Mouse (Mus musculus) heart, embryonic 12.5 days (tissue): ENCODE measurements around the gene Zbtb14. TPM values are rescaled to one million over a fixed set of nuclear protein-coding genes. Genes with fewer than 3 reads are reported as not detected.
A peak's percentile ranks its signal among the peaks of the same experiment; 100 is the strongest.

ENCODE experiments used
- ATAC-seq: fragments of 200-750 bp; cut with Nextera tagmentation; 2 replicates; pipeline ENCODE4 v1.8.0; 2017; ENCODE audit warnings: moderate TSS enrichment, moderate library complexity; ENCODE audit not compliant: insufficient number of reproducible peaks, low FRiP score
- H3K27ac ChIP-seq: fragments of 300-500 bp; sonication (generic); 2 replicates; pipeline ENCODE4 v1.5.1; 2016; ENCODE audit warnings: mild to moderate bottlenecking, moderate library complexity; ENCODE audit not compliant: poor library complexity, severe bottlenecking
- H3K27me3 ChIP-seq: fragments of 300-500 bp; sonication (generic); replicated peaks from 2 replicates; pipeline ENCODE4 v1.6.1; 2016; ENCODE audit warnings: mild to moderate bottlenecking, moderate library complexity
- H3K36me3 ChIP-seq: fragments of 300-500 bp; sonication (generic); 2 replicates; pipeline ENCODE4 v1.6.1; 2016; ENCODE audit warnings: mild to moderate bottlenecking, moderate library complexity
- H3K4me1 ChIP-seq: fragments of 300-500 bp; sonication (generic); replicated peaks from 2 replicates; pipeline ENCODE4 v1.6.1; 2016; ENCODE audit warnings: mild to moderate bottlenecking
- H3K4me2 ChIP-seq: fragments of 300-500 bp; sonication (generic); 2 replicates; pipeline ENCODE4 v1.6.1; 2016; ENCODE audit warnings: mild to moderate bottlenecking, moderate library complexity
- H3K4me3 ChIP-seq: fragments of 300-500 bp; sonication (generic); 2 replicates; pipeline ENCODE4 v1.5.1; 2016; ENCODE audit warnings: mild to moderate bottlenecking
- H3K9ac ChIP-seq: fragments of 300-500 bp; sonication (generic); 2 replicates; pipeline ENCODE4 v1.6.1; 2016; ENCODE audit warnings: mild to moderate bottlenecking, moderate library complexity
- H3K9me3 ChIP-seq: fragments of 300-500 bp; sonication (generic); replicated peaks from 2 replicates; pipeline ENCODE4 v1.6.1; 2016; ENCODE audit warnings: mild to moderate bottlenecking, moderate library complexity
- WGBS: fragments of 180-500 bp; shearing (Covaris S2); methylation state at CpG from one replicate; pipeline ENCODE4 v1.1.7; 2016; 5-methylcytosine and 5-hydroxymethylcytosine counted together
- polyA plus RNA-seq: library from polyadenylated mRNA; unstranded; fragments of >200 nt; fragmentation: Nextera tagmentation; extraction: Ambion mirVana; gene quantifications from 2 replicates; pipeline ENCODE4 v1.2.1, GENCODE M21; 2016

The Zbtb14 gene
- polyA plus RNA-seq, 1 experiment from 2014 or later, result 16.5 TPM

DNA sequence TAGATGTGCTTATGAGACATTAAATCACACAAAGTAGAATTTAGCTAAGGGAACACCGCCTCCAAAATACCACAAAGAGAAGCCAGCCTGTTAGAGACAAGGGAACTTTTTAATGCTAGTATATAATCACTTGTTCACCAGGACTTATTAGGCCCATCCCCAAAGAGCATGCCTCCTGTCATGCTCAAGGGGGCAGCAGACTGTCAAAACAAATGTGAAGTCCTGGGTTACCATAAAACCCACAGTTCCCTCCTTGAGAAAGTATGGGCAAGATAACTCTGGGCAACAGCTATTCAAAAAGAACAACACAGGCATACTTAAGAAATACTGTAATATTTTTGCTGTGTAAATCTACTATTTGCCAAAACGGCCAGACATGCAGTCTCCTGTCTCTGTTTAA, 18.3 kb downstream of the Zbtb14 start:
- Histone ChIP-seq H3K27me3 (no peaks in the 10 kb centered on the region), H3K9ac (no peak overlapping the region), H3K27ac (no peak overlapping the region), H3K4me2 (no peak overlapping the region), H3K9me3 (no peaks in the 10 kb centered on the region), H3K4me3 (no peak overlapping the region), H3K4me1 (no peaks in the 10 kb centered on the region), H3K36me3 (no peaks in the 10 kb centered on the region)
- 75% methylated on average over 2 of the region's 2 CpGs for WGBS
- no peak for ATAC-seq

DNA sequence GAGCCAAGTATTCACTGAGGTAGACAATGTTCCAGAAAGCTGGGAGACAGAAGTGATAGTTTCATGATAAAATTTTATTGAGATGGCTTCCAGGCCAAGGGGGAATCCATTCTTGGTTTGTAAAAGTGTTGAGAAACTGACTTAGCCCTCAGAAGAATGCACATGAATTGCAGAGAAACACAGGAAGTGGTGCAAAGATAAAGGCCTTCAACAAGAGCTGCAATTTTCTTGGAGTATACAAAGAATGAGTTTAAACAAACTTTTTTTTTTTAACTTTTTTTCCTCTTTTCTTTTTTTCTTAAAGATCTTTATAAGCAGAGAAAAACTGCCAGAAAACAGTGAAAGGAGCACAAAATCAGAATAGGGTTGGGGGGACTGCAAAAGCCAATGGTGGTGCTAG, 33.3 kb downstream of the Zbtb14 start:
- H3K4me1 ChIP-seq, result 0 out of 2 replicates have a peak, but pooled peaks cover 4% of the 10 kb centered on the region
- peak overlapping the region; percentile 82 for H3K9ac ChIP-seq
- H3K36me3 ChIP-seq, result no peaks in the 10 kb centered on the region
- peak overlapping the region; percentile 96; the same call in 1 of the 2 replicates for H3K27ac ChIP-seq
- no peak for ATAC-seq
- peak overlapping the region; percentile 83 for H3K4me2 ChIP-seq
- H3K4me3 ChIP-seq, result peak overlapping the region; percentile 88
- H3K9me3 ChIP-seq, result no peaks in the 10 kb centered on the region
- no peaks in the 10 kb centered on the region for H3K27me3 ChIP-seq

DNA sequence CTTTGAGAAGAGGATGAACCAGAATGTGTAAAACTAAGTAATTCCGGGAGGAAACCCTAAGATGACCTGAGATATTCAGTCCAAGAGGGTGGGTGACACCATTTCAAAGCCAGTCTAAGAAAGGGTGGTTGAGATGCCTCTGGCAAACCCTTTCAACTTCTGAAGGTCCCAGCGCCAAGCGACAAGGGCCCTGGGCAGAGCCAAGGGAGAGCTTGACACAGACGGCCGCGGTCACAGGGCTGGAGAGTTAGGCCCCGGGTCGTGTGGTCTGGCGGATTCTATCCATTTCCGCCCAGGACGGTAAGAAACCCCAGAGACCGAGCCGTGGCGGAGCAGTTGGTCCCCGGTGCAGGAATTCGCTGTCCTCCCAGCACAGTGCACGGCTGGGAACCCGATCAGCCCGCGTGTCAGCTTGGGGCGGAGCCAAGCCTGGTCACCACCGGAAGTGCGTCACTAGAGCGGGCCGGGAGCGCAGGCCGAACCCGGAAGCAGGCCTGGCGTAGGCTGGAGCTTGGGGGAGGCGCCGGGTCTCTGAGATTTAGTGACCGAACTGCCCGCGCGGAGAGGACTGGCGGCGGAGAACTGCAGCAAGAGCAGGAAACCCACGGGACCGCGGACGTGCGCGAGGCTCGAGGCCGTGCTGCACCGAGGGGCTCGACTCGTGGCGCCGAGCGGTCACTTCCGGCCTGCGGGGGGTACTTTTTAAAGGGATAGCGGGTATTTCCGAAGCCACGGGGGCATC, 34.2 kb downstream of the Zbtb14 start:
- ATAC-seq, result peak; percentile 100
- no peaks in the 10 kb centered on the region for H3K9me3 ChIP-seq
- no peaks in the 10 kb centered on the region for H3K36me3 ChIP-seq
- peak overlapping the region; percentile 82 for H3K9ac ChIP-seq
- peak overlapping the region; percentile 96 for H3K27ac ChIP-seq
- 0 out of 2 replicates have a peak, but pooled peaks cover 4% of the 10 kb centered on the region for H3K4me1 ChIP-seq
- WGBS, result under 1% methylated on average over 56 of the region's 56 CpGs
- H3K4me3 ChIP-seq, result peak overlapping the region; percentile 88
- no peaks in the 10 kb centered on the region for H3K27me3 ChIP-seq
- peak overlapping the region; percentile 83 for H3K4me2 ChIP-seq

DNA sequence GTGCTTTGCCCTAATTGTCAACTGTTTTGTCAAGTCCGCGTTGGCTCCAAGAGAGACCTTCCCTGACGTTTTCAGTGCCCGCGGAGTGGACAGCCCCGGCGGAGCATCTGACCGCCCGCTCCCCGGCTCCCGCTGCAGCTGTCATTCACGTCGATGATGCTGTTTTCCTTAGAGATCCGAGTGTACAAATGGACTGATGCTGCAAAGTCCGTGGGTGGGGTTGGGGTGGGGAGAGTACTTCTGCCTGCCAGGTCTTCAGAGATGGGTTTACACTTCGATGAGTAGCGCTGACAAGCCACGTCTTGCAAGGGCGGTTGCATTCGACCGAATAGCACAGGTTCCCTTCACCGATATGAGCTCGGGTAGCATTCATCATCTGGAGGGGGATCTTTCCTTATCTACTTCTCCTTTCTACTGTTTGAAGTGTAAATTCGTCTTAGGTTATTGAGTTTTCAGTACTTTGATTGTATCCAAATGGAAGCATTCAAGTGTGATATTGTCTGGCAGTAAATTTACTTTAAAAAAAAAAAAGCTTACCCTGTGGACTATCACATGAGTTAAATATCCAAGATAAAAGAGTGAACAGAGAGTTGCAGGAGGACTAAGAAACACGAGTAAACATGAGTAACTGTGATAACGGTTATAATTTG, 35.0 kb downstream of the Zbtb14 start:
- Histone ChIP-seq H3K27me3 (no peaks in the 10 kb centered on the region), H3K4me1 (0 out of 2 replicates have a peak, but pooled peaks cover 4% of the 10 kb centered on the region), H3K36me3 (no peaks in the 10 kb centered on the region), H3K9me3 (no peaks in the 10 kb centered on the region), H3K4me2 (peak overlapping the region; percentile 83), H3K9ac (peak overlapping the region; percentile 82), H3K27ac (peak overlapping the region; percentile 96), H3K4me3 (peak overlapping the region; percentile 88)
- ATAC-seq, result peak; percentile 58
- 2% methylated on average over 26 of the region's 26 CpGs for WGBS

DNA sequence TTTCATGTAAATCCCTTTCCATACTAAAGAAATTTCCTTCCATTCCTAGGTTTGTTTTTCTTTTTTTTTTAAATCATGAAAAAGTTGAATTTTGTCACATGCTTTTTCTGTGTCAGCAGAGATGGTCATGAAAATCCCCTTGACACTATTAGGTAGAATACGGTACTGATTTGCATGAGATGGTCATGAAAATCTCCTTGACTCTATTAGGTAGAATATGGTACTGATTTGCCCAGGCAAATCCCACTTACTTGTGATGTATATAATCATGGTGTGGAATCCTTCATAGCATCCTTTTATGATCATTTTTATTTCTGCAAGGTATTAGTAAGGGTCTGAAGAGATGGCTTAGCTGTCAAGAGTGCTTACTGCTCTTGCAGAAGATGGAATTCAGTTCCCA, 38.7 kb downstream of the Zbtb14 start:
- Histone ChIP-seq H3K27me3 (no peaks in the 10 kb centered on the region), H3K4me1 (no peaks in the 10 kb centered on the region), H3K9ac (no peak overlapping the region), H3K9me3 (no peaks in the 10 kb centered on the region), H3K4me3 (no peak overlapping the region), H3K36me3 (no peaks in the 10 kb centered on the region), H3K4me2 (no peak overlapping the region), H3K27ac (no peak overlapping the region)
- ATAC-seq, result no peak
- 4% methylated on average over 1 of the region's 1 CpGs for WGBS

DNA sequence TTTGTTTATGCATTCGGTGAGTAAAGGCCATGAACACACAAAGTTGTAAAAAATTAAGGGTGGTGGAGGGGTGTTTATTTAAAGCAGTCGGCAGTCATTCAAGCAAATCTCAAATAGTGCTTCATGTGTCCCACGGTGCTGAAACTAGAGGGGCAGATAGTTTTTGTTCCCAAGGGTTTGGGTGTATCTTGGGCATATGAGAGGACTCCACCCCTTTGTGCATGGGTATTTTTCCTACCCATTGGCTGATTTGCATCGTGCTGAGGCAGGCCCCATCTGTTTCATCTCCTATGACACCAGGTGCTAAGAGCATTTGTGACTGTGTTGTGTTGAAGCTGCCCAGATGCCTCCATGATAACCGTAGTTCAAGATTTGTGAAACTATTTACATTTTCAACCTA, 55.0 kb downstream of the Zbtb14 start:
- H3K9me3 ChIP-seq, result no peaks in the 10 kb centered on the region
- WGBS, result 65% methylated on average over 5 of the region's 5 CpGs
- no peaks in the 10 kb centered on the region for H3K36me3 ChIP-seq
- H3K27me3 ChIP-seq, result peaks cover 38% of the 10 kb centered on the region
- ATAC-seq, result no peak
- no peak overlapping the region for H3K27ac ChIP-seq
- no peak overlapping the region for H3K4me3 ChIP-seq
- peaks cover 22% of the 10 kb centered on the region for H3K4me1 ChIP-seq
- H3K4me2 ChIP-seq, result no peak overlapping the region
- no peak overlapping the region for H3K9ac ChIP-seq

DNA sequence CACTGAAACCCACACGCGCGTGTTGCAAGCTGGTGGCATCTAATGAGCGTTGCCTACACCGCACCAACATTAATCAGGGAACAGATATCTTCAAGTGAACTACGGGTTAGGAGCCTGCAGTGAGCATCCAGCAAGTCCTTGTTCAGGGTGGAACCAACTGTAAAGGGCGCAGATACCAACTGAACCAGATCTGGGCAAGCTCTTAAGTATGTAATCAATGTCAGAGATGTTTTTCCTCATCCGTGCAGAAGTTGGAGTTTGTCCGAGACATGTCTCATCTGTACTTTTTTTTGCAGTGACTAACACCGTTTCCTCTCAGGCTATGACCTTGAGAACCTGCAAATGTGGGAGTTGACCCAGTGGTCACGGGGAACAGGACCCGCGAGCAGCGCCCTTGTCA, 55.6 kb downstream of the Zbtb14 start:
- Histone ChIP-seq H3K4me2 (peak overlapping the region; percentile 88), H3K27ac (no peak overlapping the region), H3K4me3 (peak overlapping the region; percentile 54), H3K9ac (peak overlapping the region; percentile 61; the same call in 1 of the 2 replicates), H3K9me3 (no peaks in the 10 kb centered on the region), H3K4me1 (peaks cover 22% of the 10 kb centered on the region), H3K36me3 (no peaks in the 10 kb centered on the region), H3K27me3 (peaks cover 38% of the 10 kb centered on the region)
- WGBS, result 26% methylated on average over 14 of the region's 14 CpGs
- ATAC-seq, result no peak

DNA sequence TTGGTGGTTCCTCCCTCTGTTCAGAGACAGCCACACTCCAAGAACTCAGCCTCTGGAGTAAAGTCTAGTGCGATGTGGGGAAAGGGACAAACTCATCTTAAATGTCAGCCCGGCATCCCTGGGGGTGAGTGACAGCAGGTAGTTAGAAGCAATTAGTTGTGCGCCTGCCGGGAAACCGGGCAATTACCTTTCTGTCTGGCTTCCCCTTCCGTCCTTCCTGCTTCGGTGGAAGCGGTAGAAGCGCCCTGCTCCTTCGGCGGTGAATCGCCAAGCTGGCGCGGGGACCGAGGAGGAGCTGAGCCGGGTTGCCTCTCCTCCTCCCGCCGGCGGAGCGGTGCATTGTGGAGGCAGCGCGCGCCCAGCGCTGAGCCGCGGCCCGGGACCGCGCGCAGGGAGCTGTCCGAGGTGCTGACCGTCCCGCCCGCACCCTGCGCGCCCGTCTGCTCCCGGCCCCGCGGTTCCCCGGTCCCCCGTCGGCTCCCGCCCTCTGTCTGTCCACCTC, 56.2 kb downstream of the Zbtb14 start, which contains the start of gene Akain1:
TSS of gene Akain1 (plus strand) at position 337 of the 502 bp plus-strand sequence.
- H3K4me3 ChIP-seq, result peak within 1 kb of the TSS; percentile 54
- H3K27ac ChIP-seq, result no peak within 1 kb of the TSS
- H3K4me1 ChIP-seq, result peaks cover 22% of the 10 kb centered on the region
- H3K36me3 ChIP-seq, result no peaks in the 10 kb centered on the region
- H3K9me3 ChIP-seq, result no peaks in the 10 kb centered on the region
- H3K9ac ChIP-seq, result peak within 1 kb of the TSS; percentile 61
- peaks cover 38% of the 10 kb centered on the region for H3K27me3 ChIP-seq
- peak; percentile 91 for ATAC-seq
- peak within 1 kb of the TSS; percentile 88 for H3K4me2 ChIP-seq
- under 1% methylated on average over 41 of the region's 44 CpGs for WGBS

DNA sequence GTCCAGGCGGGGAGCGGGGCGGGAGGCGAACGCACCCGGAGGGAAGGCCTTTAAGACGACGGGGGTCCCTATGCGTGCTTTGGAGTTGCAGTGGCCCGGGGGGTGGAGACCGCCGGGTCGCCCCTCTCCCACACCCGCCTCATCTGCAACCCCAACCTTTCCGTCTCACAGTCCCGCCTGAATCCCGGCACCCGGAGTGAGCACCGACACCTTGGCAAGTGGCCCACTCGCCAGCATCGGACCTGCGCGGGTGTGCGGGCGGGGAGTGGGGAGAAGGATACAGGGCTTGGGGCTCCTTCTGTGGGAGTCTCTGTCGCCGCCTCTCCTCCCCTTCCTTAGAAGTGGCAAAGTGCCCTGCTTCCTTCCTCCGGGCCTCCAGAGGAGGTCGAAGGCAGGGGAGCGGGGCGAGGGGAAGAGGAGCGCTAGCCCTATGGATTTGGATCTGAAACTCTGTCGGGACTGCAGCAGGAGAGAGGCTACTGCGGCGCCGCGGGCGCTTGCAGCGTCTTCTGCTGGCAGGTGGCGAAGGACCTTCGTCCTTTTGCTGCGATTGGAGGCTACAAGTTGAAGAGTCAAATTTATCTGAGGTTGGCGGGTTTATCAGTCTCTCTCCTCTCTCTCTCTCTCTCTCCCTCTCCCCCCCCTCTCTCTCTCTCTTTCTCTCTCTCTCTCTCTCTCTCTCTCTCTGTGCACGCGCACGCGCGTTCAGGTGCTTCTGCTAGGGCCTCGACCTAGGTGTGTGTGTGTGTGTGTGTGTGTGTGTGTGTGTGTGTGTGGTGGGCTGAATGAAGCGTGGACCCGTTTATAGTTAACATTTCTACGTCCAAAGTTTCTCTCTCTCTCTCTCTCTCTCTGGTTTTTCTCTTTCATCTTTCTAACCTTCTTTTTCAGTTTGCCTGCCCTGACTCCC, 57.0 kb downstream of the Zbtb14 start:
- peak overlapping the region; percentile 88 for H3K4me2 ChIP-seq
- no peaks in the 10 kb centered on the region for H3K9me3 ChIP-seq
- H3K27me3 ChIP-seq, result peaks cover 38% of the 10 kb centered on the region
- 0 out of 2 replicates have a peak overlapping the region, but pooled peaks have one; percentile 3 for H3K9ac ChIP-seq
- peak; percentile 23 for ATAC-seq
- H3K36me3 ChIP-seq, result no peaks in the 10 kb centered on the region
- H3K4me3 ChIP-seq, result peak overlapping the region; percentile 54
- peaks cover 22% of the 10 kb centered on the region for H3K4me1 ChIP-seq
- under 1% methylated on average over 49 of the region's 52 CpGs for WGBS
- H3K27ac ChIP-seq, result no peak overlapping the region
